Mouse (Mus musculus): ENCODE data around the gene Kirrel3.

Kirrel3 gene

GRCm38 (mm10) chr9:34993467-34994211 is 507.9 kb downstream of the Kirrel3 start:
- DNase-seq: peak; percentile 92

- no peak for DNase-seq
Measured at GRCm38 (mm10) chr9:34995078-34995477, 509.4 kb downstream of the Kirrel3 start.

- DNase-seq: peak; percentile 34
Measured at GRCm38 (mm10) chr9:34995660-34996378, 510.1 kb downstream of the Kirrel3 start.

- DNase-seq: no peak
Measured at GRCm38 (mm10) chr9:34997880-34998865, 512.5 kb downstream of the Kirrel3 start.

GRCm38 (mm10) chr9:35004113-35004512 is 518.4 kb downstream of the Kirrel3 start:
- DNase-seq: no peak

GRCm38 (mm10) chr9:35007697-35008341 is 522.1 kb downstream of the Kirrel3 start:
- no peak for DNase-seq

GRCm38 (mm10) chr9:35016762-35017161 is 531.1 kb downstream of the Kirrel3 start:
- no peak for DNase-seq

GRCm38 (mm10) chr9:35017563-35017962 is 531.9 kb downstream of the Kirrel3 start:
- no peak for DNase-seq

GRCm38 (mm10) chr9:35018056-35018455 is 532.4 kb downstream of the Kirrel3 start:
- no peak for DNase-seq

- peak; percentile 34 for DNase-seq
Measured at GRCm38 (mm10) chr9:35019372-35019771, 533.7 kb downstream of the Kirrel3 start.

GRCm38 (mm10) chr9:35020015-35020653 is 534.4 kb downstream of the Kirrel3 start:
- DNase-seq: no peak

GRCm38 (mm10) chr9:35021744-35022143 is 536.0 kb downstream of the Kirrel3 start:
- DNase-seq: no peak

- DNase-seq: no peak
Measured at GRCm38 (mm10) chr9:35024591-35025496, 539.1 kb downstream of the Kirrel3 start.

- DNase-seq: no peak
Measured at GRCm38 (mm10) chr9:35026311-35026710, 540.6 kb downstream of the Kirrel3 start.

- DNase-seq: no peak
Measured at GRCm38 (mm10) chr9:35026897-35027311, 541.2 kb downstream of the Kirrel3 start.

- no peak for DNase-seq
Measured at GRCm38 (mm10) chr9:35027382-35027997, 541.8 kb downstream of the Kirrel3 start.

GRCm38 (mm10) chr9:35030823-35031222 is 545.1 kb downstream of the Kirrel3 start:
- no peak for DNase-seq

GRCm38 (mm10) chr9:35032457-35032856 is 546.8 kb downstream of the Kirrel3 start:
- DNase-seq: peak; percentile 49

GRCm38 (mm10) chr9:35035074-35035473 is 549.4 kb downstream of the Kirrel3 start:
- DNase-seq: no peak

- peak; percentile 49 for DNase-seq
Measured at GRCm38 (mm10) chr9:35038922-35039586, 553.4 kb downstream of the Kirrel3 start.
